Mouse (Mus musculus): ENCODE results near the gene Ctnna3.

DNA sequence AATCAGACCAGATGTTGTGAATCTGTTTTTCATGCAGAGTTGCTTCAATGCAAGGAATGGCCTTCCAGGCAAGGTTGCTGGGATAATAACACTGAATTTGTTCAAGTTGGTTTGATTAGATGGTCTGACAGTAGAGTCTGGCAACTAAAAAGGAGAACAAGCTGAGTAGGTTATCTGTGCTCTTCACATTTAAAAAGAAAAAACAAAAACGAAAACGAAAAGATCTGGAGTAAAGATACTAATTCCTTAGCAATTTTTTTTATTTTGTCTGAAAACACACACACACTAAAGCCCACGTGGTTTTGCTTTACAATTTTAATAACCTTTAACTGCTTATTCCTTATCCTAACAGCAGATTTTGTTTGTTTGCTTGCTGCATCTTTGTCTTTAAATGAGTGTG, 1141.4 kb downstream of the Ctnna3 start:
- TF ChIP-seq E2F4 (IDR thresholded peaks at IDR 0.05; ENCODE audit: borderline replicate concordance, low read depth, low read length) (no peak), CTCF (IDR thresholded peaks at IDR 0.05 in 2 of 3, conservative IDR thresholded peaks at IDR 0.05 in 1 of 3; ENCODE audit: control insufficient read depth in 1 of 3, insufficient read depth in 1 of 3, low read depth in 2 of 3, low read length in 3 of 3, poor library complexity in 1 of 3, severe bottlenecking in 1 of 3) (no peak), CHD1 (IDR thresholded peaks at IDR 0.05; ENCODE audit: low read depth, low read length) (no peak), POLR2A (IDR thresholded peaks at IDR 0.05; ENCODE audit: control insufficient read depth in 1 of 2, insufficient read depth in 1 of 2, low read depth in 1 of 2, low read length in 2 of 2, poor library complexity in 1 of 2) (no peak), POLR2AphosphoS2 (IDR thresholded peaks at IDR 0.05; ENCODE audit: low read length) (no peak), ZKSCAN1 (IDR thresholded peaks at IDR 0.05; ENCODE audit: low read depth, low read length) (no peak), EP300 (IDR thresholded peaks at IDR 0.05; ENCODE audit: low read depth in 1 of 2, low read length in 2 of 2) (peak; percentile 35 to 56), CHD2 (IDR thresholded peaks at IDR 0.05; ENCODE audit: low read length) (no peak)
